Mouse (Mus musculus) heart, embryonic 10.5 days (tissue): Measurements from ENCODE around the gene Cdk9. TPM values are rescaled to one million over a fixed set of nuclear protein-coding genes. Genes with fewer than 3 reads are reported as not detected.

ENCODE experiments used
- DNase-seq: peaks from one replicate; pipeline ENCODE4 v3.0.0-alpha.2; 2017; ENCODE audit warnings: low spot score
- H3K27ac ChIP-seq: fragments of 300-500 bp; sonication (generic); 2 replicates; pipeline ENCODE4 v1.5.1; 2016; ENCODE audit warnings: mild to moderate bottlenecking
- H3K27me3 ChIP-seq: fragments of 300-500 bp; sonication (generic); 2 replicates; pipeline ENCODE4 v1.6.1; 2016; ENCODE audit warnings: mild to moderate bottlenecking; ENCODE audit not compliant: poor library complexity, insufficient read depth, severe bottlenecking
- H3K36me3 ChIP-seq: fragments of 300-500 bp; sonication (generic); 2 replicates; pipeline ENCODE4 v1.6.1; 2016; ENCODE audit warnings: mild to moderate bottlenecking, moderate library complexity
- H3K4me1 ChIP-seq: fragments of 300-500 bp; sonication (generic); 2 replicates; pipeline ENCODE4 v1.6.1; 2016; ENCODE audit warnings: mild to moderate bottlenecking
- H3K4me3 ChIP-seq: fragments of 300-500 bp; sonication (generic); 2 replicates; pipeline ENCODE4 v1.5.1; 2016; ENCODE audit warnings: mild to moderate bottlenecking, moderate library complexity
- H3K9me3 ChIP-seq: fragments of 300-500 bp; sonication (generic); 2 replicates; pipeline ENCODE4 v1.6.1; 2016; ENCODE audit warnings: mild to moderate bottlenecking, moderate library complexity
- WGBS: fragments of 180-500 bp; shearing (Covaris S2); methylation state at CpG from one replicate; pipeline ENCODE4 v1.1.7; 2016; 5-methylcytosine and 5-hydroxymethylcytosine counted together
- polyA plus RNA-seq: library from polyadenylated mRNA; unstranded; fragments of >200 nt; fragmentation: Nextera tagmentation; extraction: Ambion mirVana; gene quantifications from 2 replicates; pipeline ENCODE4 v1.2.1, GENCODE M21; 2016

Cdk9 gene
- polyA plus RNA-seq, 1 experiment from 2014 or later, result 115 TPM

GRCm38 (mm10) chr2:32712586-32712933, 316 bp downstream of the Cdk9 start:
- Histone ChIP-seq H3K27me3 (no peaks in the 10 kb centered on the region), H3K27ac (peak overlapping the region; percentile 98), H3K4me1 (peaks cover 33% of the 10 kb centered on the region), H3K9me3 (no peaks in the 10 kb centered on the region), H3K4me3 (peak overlapping the region; percentile 97), H3K36me3 (peaks cover 37% of the 10 kb centered on the region)
- under 1% methylated on average over 42 of the region's 44 CpGs for WGBS
- peak; percentile 96 for DNase-seq

DNA sequence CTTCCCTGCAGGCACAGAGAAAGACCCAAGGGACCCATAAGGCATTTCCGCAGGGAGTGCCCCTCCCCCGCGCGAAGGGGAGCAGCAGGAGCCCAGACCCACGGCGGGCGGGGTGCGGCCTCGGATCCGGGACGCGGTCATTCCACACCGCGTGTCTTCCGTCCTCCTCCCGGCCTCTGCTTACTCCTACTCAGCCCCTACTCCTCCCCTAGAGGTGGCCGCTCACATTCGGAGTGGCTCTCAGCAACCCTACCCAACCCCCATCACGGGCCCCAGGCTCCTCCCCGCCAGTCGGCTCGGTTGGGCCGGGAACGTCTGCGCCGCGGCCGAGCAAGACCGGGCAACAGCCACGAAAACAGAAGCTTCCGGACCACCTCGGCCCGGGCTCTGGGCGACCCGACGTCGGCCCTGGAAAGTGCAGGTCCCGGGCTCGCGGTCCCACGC, 746 bp downstream of the Cdk9 start:
- Histone ChIP-seq H3K4me3 (peak overlapping the region; percentile 97), H3K36me3 (peaks cover 41% of the 10 kb centered on the region), H3K9me3 (no peaks in the 10 kb centered on the region), H3K27me3 (no peaks in the 10 kb centered on the region), H3K4me1 (peaks cover 32% of the 10 kb centered on the region), H3K27ac (peak overlapping the region; percentile 98)
- peak; percentile 90 for DNase-seq
- WGBS, result 0% methylated on average over 41 of the region's 41 CpGs

GRCm38 (mm10) chr2:32711301-32712056, 1.4 kb downstream of the Cdk9 start:
- Histone ChIP-seq H3K4me3 (peak overlapping the region; percentile 97), H3K9me3 (no peaks in the 10 kb centered on the region), H3K27ac (peak overlapping the region; percentile 98), H3K27me3 (no peaks in the 10 kb centered on the region), H3K4me1 (peaks cover 35% of the 10 kb centered on the region), H3K36me3 (peaks cover 48% of the 10 kb centered on the region)
- WGBS, result 28% methylated on average over 9 of the region's 9 CpGs
- no peak for DNase-seq

- Histone ChIP-seq H3K9me3 (no peaks in the 10 kb centered on the region), H3K4me3 (no peak overlapping the region), H3K27ac (no peak overlapping the region), H3K4me1 (peaks cover 35% of the 10 kb centered on the region), H3K36me3 (peaks cover 58% of the 10 kb centered on the region), H3K27me3 (no peaks in the 10 kb centered on the region)
- DNase-seq, result no peak
- WGBS, result 89% methylated on average over 5 of the region's 5 CpGs
Measured at GRCm38 (mm10) chr2:32710425-32710824, 2.5 kb downstream of the Cdk9 start.

GRCm38 (mm10) chr2:32709521-32710137, 3.2 kb downstream of the Cdk9 start:
- WGBS, result 93% methylated on average over 20 of the region's 20 CpGs
- H3K27me3 ChIP-seq, result no peaks in the 10 kb centered on the region
- H3K36me3 ChIP-seq, result peaks cover 66% of the 10 kb centered on the region
- H3K4me1 ChIP-seq, result peaks cover 27% of the 10 kb centered on the region
- no peak for DNase-seq
- no peaks in the 10 kb centered on the region for H3K9me3 ChIP-seq
- H3K27ac ChIP-seq, result no peak overlapping the region
- no peak overlapping the region for H3K4me3 ChIP-seq

GRCm38 (mm10) chr2:32708643-32709042, 4.2 kb downstream of the Cdk9 start:
- H3K4me1 ChIP-seq, result peaks cover 17% of the 10 kb centered on the region
- peaks cover 76% of the 10 kb centered on the region for H3K36me3 ChIP-seq
- H3K4me3 ChIP-seq, result no peak overlapping the region
- WGBS, result 52% methylated on average over 3 of the region's 3 CpGs
- no peaks in the 10 kb centered on the region for H3K27me3 ChIP-seq
- no peaks in the 10 kb centered on the region for H3K9me3 ChIP-seq
- no peak for DNase-seq
- no peak overlapping the region for H3K27ac ChIP-seq

GRCm38 (mm10) chr2:32706971-32707370, 5.9 kb downstream of the Cdk9 start:
- Histone ChIP-seq H3K36me3 (peaks cover 90% of the 10 kb centered on the region), H3K27ac (no peak overlapping the region), H3K4me1 (peaks cover 10% of the 10 kb centered on the region), H3K27me3 (no peaks in the 10 kb centered on the region), H3K4me3 (no peak overlapping the region), H3K9me3 (no peaks in the 10 kb centered on the region)
- DNase-seq, result no peak
- WGBS, result 96% methylated on average over 6 of the region's 6 CpGs

DNA sequence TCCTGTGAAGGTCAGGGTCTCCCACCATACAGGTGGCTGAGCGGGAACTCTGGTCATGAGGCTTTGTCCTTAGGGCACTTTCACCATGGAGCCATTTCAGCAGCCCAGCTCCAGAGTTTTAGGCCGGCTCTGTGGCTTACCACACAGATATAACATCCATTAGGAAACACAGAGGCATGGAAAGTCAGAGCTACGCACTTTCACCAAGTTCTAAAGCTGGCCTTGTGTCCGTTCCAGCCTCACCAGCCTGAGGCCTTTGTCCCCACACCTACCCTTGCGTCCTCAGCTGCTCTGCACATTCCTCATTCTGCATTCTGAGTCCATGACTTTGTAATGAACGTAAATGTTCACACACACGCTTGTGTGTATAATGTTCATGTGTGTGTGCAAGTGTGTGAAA, 7.9 kb downstream of the Cdk9 start:
- Histone ChIP-seq H3K27me3 (no peaks in the 10 kb centered on the region), H3K36me3 (peaks cover 77% of the 10 kb centered on the region), H3K4me1 (peaks cover 3% of the 10 kb centered on the region; the same call in 1 of the 2 replicates), H3K4me3 (no peak overlapping the region), H3K27ac (no peak overlapping the region), H3K9me3 (no peaks in the 10 kb centered on the region)
- 87% methylated on average over 7 of the region's 7 CpGs for WGBS
- no peak for DNase-seq

- peak within 1 kb of the TSS; percentile 10; the same call in 1 of the 2 replicates for H3K27ac ChIP-seq
- no peak within 1 kb of the TSS for H3K4me3 ChIP-seq
- no peaks in the 10 kb centered on the region for H3K27me3 ChIP-seq
- H3K36me3 ChIP-seq, result peaks cover 67% of the 10 kb centered on the region
- no peaks in the 10 kb centered on the region for H3K9me3 ChIP-seq
- WGBS, result 83% methylated on average over 2 of the region's 2 CpGs
- no peak for DNase-seq
- H3K4me1 ChIP-seq, result peaks cover 3% of the 10 kb centered on the region; the same call in 1 of the 2 replicates
Measured at GRCm38 (mm10) chr2:32704021-32704421, 8.9 kb downstream of the Cdk9 start, which contains the start of gene Fpgs. Fpgs (minus strand) TSS chr2:32704145.

GRCm38 (mm10) chr2:32703046-32703445, 9.8 kb downstream of the Cdk9 start:
- H3K4me3 ChIP-seq, result no peak overlapping the region
- no peaks in the 10 kb centered on the region for H3K9me3 ChIP-seq
- H3K36me3 ChIP-seq, result peaks cover 58% of the 10 kb centered on the region
- H3K4me1 ChIP-seq, result peaks cover 3% of the 10 kb centered on the region; the same call in 1 of the 2 replicates
- H3K27me3 ChIP-seq, result no peaks in the 10 kb centered on the region
- 91% methylated on average over 8 of the region's 8 CpGs for WGBS
- no peak overlapping the region for H3K27ac ChIP-seq
- DNase-seq, result no peak

DNA sequence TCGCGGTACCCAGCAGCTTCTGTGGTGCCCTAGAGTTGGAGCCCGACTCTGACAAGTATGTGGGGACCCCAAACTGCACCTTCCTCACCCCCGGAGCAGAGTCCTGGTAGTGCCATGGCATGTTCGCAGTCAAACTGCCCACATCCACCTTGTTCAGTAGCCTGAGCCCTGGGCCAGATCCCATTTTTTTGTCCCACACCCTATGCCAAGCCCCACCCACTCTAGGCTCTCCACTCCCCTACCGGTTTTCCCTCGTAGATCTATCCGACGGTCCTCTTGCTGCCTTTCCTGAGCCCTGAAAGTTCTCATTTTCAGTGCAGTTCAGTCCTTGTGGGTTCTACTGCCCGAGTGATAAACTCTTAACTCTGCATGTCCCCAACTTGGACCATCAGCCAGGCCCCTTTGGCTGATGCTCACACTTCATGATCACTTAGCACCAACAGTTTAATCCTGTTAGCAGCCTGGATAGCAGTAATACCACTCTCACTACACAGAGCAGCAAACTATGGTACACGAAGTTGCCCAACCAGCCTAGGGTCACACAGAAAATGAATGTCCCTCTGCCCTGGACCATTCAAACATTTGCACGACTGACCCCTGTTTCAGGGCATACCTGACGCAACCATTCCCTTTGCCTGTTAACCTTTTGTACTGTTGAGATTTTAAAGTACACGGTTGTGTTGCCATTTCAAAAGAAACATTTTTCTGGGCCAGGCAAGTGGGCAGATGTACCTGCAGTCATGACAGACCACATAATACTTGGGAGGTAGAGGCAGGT, 11.7 kb downstream of the Cdk9 start:
- no peaks in the 10 kb centered on the region for H3K4me1 ChIP-seq
- DNase-seq, result no peak
- peaks cover 39% of the 10 kb centered on the region for H3K36me3 ChIP-seq
- no peaks in the 10 kb centered on the region for H3K9me3 ChIP-seq
- 77% methylated on average over 14 of the region's 14 CpGs for WGBS
- no peak overlapping the region for H3K4me3 ChIP-seq
- no peak overlapping the region for H3K27ac ChIP-seq
- no peaks in the 10 kb centered on the region for H3K27me3 ChIP-seq

DNA sequence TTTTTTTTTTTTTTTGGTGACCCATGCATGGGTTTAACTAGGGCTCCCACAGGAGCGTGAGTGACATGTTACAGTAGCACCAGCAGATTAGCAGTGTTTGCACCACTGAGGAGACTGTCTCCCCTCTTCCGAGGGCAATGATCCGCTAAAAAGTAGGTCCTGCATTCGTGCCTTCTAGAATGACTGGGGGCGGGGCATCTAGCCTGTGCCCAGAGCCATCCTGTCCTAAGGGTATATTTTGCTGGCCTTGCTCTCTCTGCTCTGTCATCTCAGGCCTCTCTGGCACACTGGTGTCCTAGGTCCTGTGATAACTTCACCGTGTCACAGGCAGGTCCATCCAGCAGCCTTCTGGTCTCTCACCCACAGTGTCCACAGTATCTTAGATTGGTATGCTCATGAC, 13.2 kb downstream of the Cdk9 start:
- Histone ChIP-seq H3K4me3 (no peak overlapping the region), H3K9me3 (no peaks in the 10 kb centered on the region), H3K27me3 (no peaks in the 10 kb centered on the region), H3K27ac (no peak overlapping the region), H3K36me3 (peaks cover 25% of the 10 kb centered on the region), H3K4me1 (no peaks in the 10 kb centered on the region; the same call in 1 of the 2 replicates)
- DNase-seq, result no peak
- WGBS, result 70% methylated on average over 6 of the region's 6 CpGs

DNA sequence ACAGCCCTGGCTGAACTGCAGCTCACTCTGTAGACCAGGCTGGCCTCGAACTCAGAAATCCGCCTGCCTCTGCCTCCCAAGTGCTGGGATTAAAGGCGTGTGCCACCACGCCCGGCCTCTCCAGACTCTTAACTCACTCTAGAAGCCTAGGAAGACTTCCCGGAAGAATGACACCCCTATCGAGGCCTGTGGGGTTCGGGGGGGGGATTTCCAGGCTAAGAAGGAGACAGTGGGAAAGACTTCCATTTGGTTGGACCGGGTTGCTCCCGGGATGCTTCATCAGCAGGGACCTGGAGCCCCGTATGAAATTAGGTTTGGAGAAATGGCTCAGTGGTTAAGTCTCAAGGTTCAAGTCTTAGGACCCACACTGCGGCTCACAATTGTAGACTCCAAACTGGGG, 18.2 kb downstream of the Cdk9 start:
- DNase-seq, result no peak
- Histone ChIP-seq H3K4me1 (peaks cover 38% of the 10 kb centered on the region), H3K27me3 (no peaks in the 10 kb centered on the region), H3K4me3 (peak overlapping the region; percentile 89), H3K36me3 (peaks cover 16% of the 10 kb centered on the region; the same call in 1 of the 2 replicates), H3K27ac (peak overlapping the region; percentile 95), H3K9me3 (no peaks in the 10 kb centered on the region)
- 87% methylated on average over 12 of the region's 12 CpGs for WGBS
